Comparison of ENCODE assay signal across 9 mouse cellular contexts in genomic region chr15:81398189-81398588, GRCm38 (mm10). TPM values are rescaled to one million over a fixed set of nuclear protein-coding genes. Genes with fewer than 3 reads are reported as not detected.
DNase-seq lines count a peak whose midpoint lies in the region; ATAC-seq and TF ChIP-seq lines count a peak whose summit lies in the region.
"Had no signal": no experiment of that assay in that cellular context is flagged by ENCODE, and none has a peak within 500 bp of the region (broad histone marks: within the 10 kb centered on the region; RNA-seq: fewer than 3 reads in every experiment).

No protein-coding gene starts in this region.

- no peaks in the 10 kb centered on the region for H3K27me3 ChIP-seq in neural tube, embryonic 11.5 days (ENCODE audit: control insufficient read depth, insufficient read depth, low read length)
- H3K27me3 ChIP-seq in forebrain, embryonic 15.5 days = no peaks in the 10 kb centered on the region
- H3K27me3 ChIP-seq in liver, embryonic 14.5 days (ENCODE audit: control insufficient read depth, insufficient read depth, low read length) = no peaks in the 10 kb centered on the region

- H3K4me2 ChIP-seq in neural tube, embryonic 11.5 days (ENCODE audit: low read depth) = peak overlapping the region; percentile 77
- peak overlapping the region; percentile 82 for H3K4me2 ChIP-seq in forebrain, embryonic 15.5 days (replicated peaks)
- H3K4me2 ChIP-seq in liver, embryonic 14.5 days (ENCODE audit: low read depth) = peak overlapping the region; percentile 84

- DNase-seq in neural tube, embryonic 11.5 days (ENCODE audit: low spot score) = no peak
- no peak for DNase-seq in neural tube, embryonic 10.5 days (ENCODE audit: extremely low spot score, low spot score)
- DNase-seq in liver, embryonic 14.5 days (ENCODE audit: low read depth in 3 of 3, low spot score in 3 of 3) = no peak
- DNase-seq in frontal cortex, postnatal 36 days (ENCODE audit: low spot score in 2 of 2) = no peak
- no peak for DNase-seq in left cerebral cortex, adult 11 months (ENCODE audit: low spot score)
- no peak for DNase-seq in urinary bladder, postnatal 10 days (ENCODE audit: low spot score)
- DNase-seq: adrenal gland, postnatal 36 days; thymus, postnatal 4 days had no signal

- H3K4me3 ChIP-seq in neural tube, embryonic 11.5 days (ENCODE audit: low read depth, low read length) = peak overlapping the region; percentile 91
- peak overlapping the region; percentile 88 for H3K4me3 ChIP-seq in forebrain, embryonic 15.5 days
- peak overlapping the region in 1 of 2 experiments; percentile 97; a peak in 2 of 4 replicates for H3K4me3 ChIP-seq in liver, embryonic 14.5 days (ENCODE audit: insufficient read depth in 1 of 2, low read depth in 2 of 2, low read length in 2 of 2)

- TF ChIP-seq EP300 in liver, embryonic 14.5 days (IDR thresholded peaks at IDR 0.05; ENCODE audit: low read depth) = no peak

- ATAC-seq in neural tube, embryonic 11.5 days (ENCODE audit: insufficient read depth, low FRiP score, low TSS enrichment) = no peak
- ATAC-seq in forebrain, embryonic 15.5 days (replicated peaks) = no peak
- no peak for ATAC-seq in liver, embryonic 14.5 days (ENCODE audit: insufficient read depth)

- no peak overlapping the region for H3K27ac ChIP-seq in neural tube, embryonic 11.5 days (ENCODE audit: low read depth, low read length)
- H3K27ac ChIP-seq in forebrain, embryonic 15.5 days (replicated peaks) = no peak overlapping the region
- H3K27ac ChIP-seq in liver, embryonic 14.5 days = no peak overlapping the region

- TF ChIP-seq CTCF in liver, embryonic 14.5 days (IDR thresholded peaks at IDR 0.05; ENCODE audit: low read depth) = no peak

- H3K36me3 ChIP-seq in neural tube, embryonic 11.5 days (ENCODE audit: control insufficient read depth, insufficient read depth, low read length) = no peaks in the 10 kb centered on the region
- H3K36me3 ChIP-seq in forebrain, embryonic 15.5 days = no peaks in the 10 kb centered on the region
- peaks cover 3% of the 10 kb centered on the region; the same call in 1 of the 2 replicates for H3K36me3 ChIP-seq in liver, embryonic 14.5 days (replicated peaks; ENCODE audit: control insufficient read depth, insufficient read depth, low read depth)

- no peaks in the 10 kb centered on the region for H3K9me3 ChIP-seq in neural tube, embryonic 11.5 days (ENCODE audit: control insufficient read depth, low read length)
- H3K9me3 ChIP-seq in forebrain, embryonic 15.5 days = no peaks in the 10 kb centered on the region; the same call in 1 of the 2 replicates
- no peaks in the 10 kb centered on the region for H3K9me3 ChIP-seq in liver, embryonic 14.5 days (ENCODE audit: control insufficient read depth, low read length)

- H3K9ac ChIP-seq in neural tube, embryonic 11.5 days (ENCODE audit: low read length) = peak overlapping the region; percentile 92; the same call in 1 of the 2 replicates
- H3K9ac ChIP-seq in forebrain, embryonic 15.5 days (replicated peaks) = peak overlapping the region; percentile 83
- H3K9ac ChIP-seq in liver, embryonic 14.5 days (replicated peaks) = peak overlapping the region; percentile 7; the same call in 1 of the 2 replicates

- peaks cover 13% of the 10 kb centered on the region for H3K4me1 ChIP-seq in neural tube, embryonic 11.5 days (ENCODE audit: control insufficient read depth, insufficient read depth, low read length)
- H3K4me1 ChIP-seq in forebrain, embryonic 15.5 days = peaks cover 34% of the 10 kb centered on the region
- peaks cover 7 to 20% of the 10 kb centered on the region in 2 experiments; a peak in 3 of 4 replicates for H3K4me1 ChIP-seq in liver, embryonic 14.5 days (replicated peaks; ENCODE audit: control insufficient read depth in 2 of 2, insufficient read depth in 2 of 2, low read length in 1 of 2)

RNA-seq across cellular contexts. Expression of gene St13, which starts 1.7 kb away (rescaled TPM):
- 176 and 189 TPM in 2 replicates for polyA plus RNA-seq in neural tube, embryonic 11.5 days (2014; fragmentation: Nextera tagmentation; extraction: Ambion mirVana)
- 203 and 207 TPM in 2 replicates for polyA plus RNA-seq in forebrain, embryonic 15.5 days (2015; fragmentation: Nextera tagmentation; extraction: Ambion mirVana)
- polyA plus RNA-seq in liver, embryonic 14.5 days (2012; rRNA removed) = 10.6 and 36.2 TPM in 2 replicates
- 48.3 and 53.7 TPM in 2 replicates for polyA plus RNA-seq in liver, embryonic 14.5 days (2014; fragmentation: Nextera tagmentation; extraction: Ambion mirVana)

RNA-seq across cellular contexts. Expression of gene Xpnpep3, which starts 1.7 kb away (rescaled TPM):
- 7.7 and 8.1 TPM in 2 replicates for polyA plus RNA-seq in neural tube, embryonic 11.5 days (2014; fragmentation: Nextera tagmentation; extraction: Ambion mirVana)
- polyA plus RNA-seq in forebrain, embryonic 15.5 days (2015; fragmentation: Nextera tagmentation; extraction: Ambion mirVana) = 8.6 and 10.1 TPM in 2 replicates
- 2.7 and 3.2 TPM in 2 replicates for polyA plus RNA-seq in liver, embryonic 14.5 days (2012; rRNA removed)
- 2.8 and 3.0 TPM in 2 replicates for polyA plus RNA-seq in liver, embryonic 14.5 days (2014; fragmentation: Nextera tagmentation; extraction: Ambion mirVana)

RNA-seq across cellular contexts. Expression of gene Dnajb7, which starts 9.9 kb away (rescaled TPM):
- 0.69 and 0.72 TPM in 2 replicates for polyA plus RNA-seq in neural tube, embryonic 11.5 days (2014; fragmentation: Nextera tagmentation; extraction: Ambion mirVana)
- polyA plus RNA-seq in forebrain, embryonic 15.5 days (2015; fragmentation: Nextera tagmentation; extraction: Ambion mirVana) = 1.5 and 1.7 TPM in 2 replicates
- polyA plus RNA-seq in liver, embryonic 14.5 days (2012; rRNA removed) = not detected in 2 replicates
- polyA plus RNA-seq in liver, embryonic 14.5 days (2014; fragmentation: Nextera tagmentation; extraction: Ambion mirVana) = 0.18 and 0.27 TPM in 2 replicates

RNA-seq across cellular contexts. Expression of gene Slc25a17, which starts 37.6 kb away (rescaled TPM):
- polyA plus RNA-seq in neural tube, embryonic 11.5 days (2014; fragmentation: Nextera tagmentation; extraction: Ambion mirVana) = 108 and 109 TPM in 2 replicates
- polyA plus RNA-seq in forebrain, embryonic 15.5 days (2015; fragmentation: Nextera tagmentation; extraction: Ambion mirVana) = 133 and 139 TPM in 2 replicates
- polyA plus RNA-seq in liver, embryonic 14.5 days (2012; rRNA removed) = 23.7 and 25.1 TPM in 2 replicates
- polyA plus RNA-seq in liver, embryonic 14.5 days (2014; fragmentation: Nextera tagmentation; extraction: Ambion mirVana) = 40.0 and 40.2 TPM in 2 replicates

Comparison
In these comparisons a context has a peak if more than half of its experiments do, and no peak if none do; other contexts are left out.
1. H3K9ac ChIP-seq: peak in every context shown above with its lines; median percentile 92 in neural tube, embryonic 11.5 days; 83 in forebrain, embryonic 15.5 days; 7 in liver, embryonic 14.5 days.